Mouse (Mus musculus) bone marrow macrophage, adult 2 months (primary cell): ENCODE measurements at regions not wholly inside any gene's neighbourhood (a gene's known extent, or its start where the extent isn't known, plus 50 kb on each side); places are given as distances from the start of the nearest gene placed in this dataset.

Source experiments
- H3K27ac ChIP-seq: 2 replicates; pipeline ENCODE4 v1.5.1; 2012; ENCODE audit warnings: low read depth, low read length; ENCODE audit not compliant: insufficient read depth
- H3K4me1 ChIP-seq: 2 replicates; pipeline ENCODE4 v1.6.1; 2012; ENCODE audit warnings: low read length; ENCODE audit not compliant: control insufficient read depth, insufficient read depth
- H3K4me3 ChIP-seq: 2 replicates; pipeline ENCODE4 v1.5.1; 2012; ENCODE audit warnings: mild to moderate bottlenecking, low read length, moderate library complexity; ENCODE audit not compliant: insufficient read depth
- CTCF ChIP-seq: IDR thresholded peaks from 2 replicates; pipeline ENCODE4 v1.5.1; 2012; ENCODE audit warnings: low read depth, mild to moderate bottlenecking, low read length, moderate library complexity
- POLR2A ChIP-seq: IDR thresholded peaks from 2 replicates; pipeline ENCODE4 v1.6.1; 2012; ENCODE audit warnings: mild to moderate bottlenecking, low read depth, low read length, borderline replicate concordance

DNA sequence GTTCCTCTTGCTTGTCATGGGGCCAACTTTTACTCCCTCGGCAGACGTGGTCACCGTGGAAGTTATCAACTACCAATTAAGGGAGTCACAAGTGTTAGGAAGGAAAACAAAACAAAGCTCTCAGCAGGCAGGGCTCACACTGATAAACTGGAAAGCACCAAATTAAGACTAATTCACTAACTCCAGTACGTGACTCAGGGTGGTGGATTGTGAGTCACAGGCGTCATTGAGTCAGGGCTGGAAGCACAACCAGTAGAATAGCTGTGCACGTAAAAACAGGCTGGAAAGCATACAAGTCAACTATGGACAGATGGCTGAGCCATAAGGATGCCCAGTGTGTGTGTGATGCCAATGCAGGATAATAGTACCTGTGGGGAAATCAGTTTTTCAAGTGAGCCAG lies 204.9 kb downstream of the Gja1 start:
- Histone ChIP-seq H3K4me3 (no peak overlapping the region), H3K4me1 (0 out of 2 replicates have a peak, but pooled peaks cover 7% of the 10 kb centered on the region), H3K27ac (no peak overlapping the region)
- TF ChIP-seq POLR2A (no peak), CTCF (no peak)

DNA sequence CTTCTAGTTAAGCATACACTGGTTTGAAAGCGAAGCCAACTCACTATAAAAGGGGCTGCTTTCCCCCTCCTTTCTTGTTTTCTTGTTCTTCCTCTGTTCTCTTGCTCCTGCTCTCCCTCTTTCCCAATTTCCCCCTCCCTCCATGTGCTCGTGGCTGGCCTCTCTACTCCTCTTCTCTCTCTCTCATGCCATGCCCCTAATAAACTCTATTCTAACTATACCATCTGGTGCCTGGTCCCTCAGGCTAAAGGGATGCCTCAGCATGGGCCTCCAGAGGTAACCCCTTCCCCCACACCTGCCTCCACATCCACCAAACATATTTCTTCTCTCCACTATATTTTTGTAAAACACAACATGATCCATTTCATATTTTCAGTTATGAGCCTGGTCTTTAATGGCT lies 210.1 kb downstream of the Gja1 start:
- Histone ChIP-seq H3K4me1 (0 out of 2 replicates have a peak, but pooled peaks cover 3% of the 10 kb centered on the region), H3K27ac (no peak overlapping the region), H3K4me3 (no peak overlapping the region)
- TF ChIP-seq CTCF (no peak), POLR2A (no peak)

DNA sequence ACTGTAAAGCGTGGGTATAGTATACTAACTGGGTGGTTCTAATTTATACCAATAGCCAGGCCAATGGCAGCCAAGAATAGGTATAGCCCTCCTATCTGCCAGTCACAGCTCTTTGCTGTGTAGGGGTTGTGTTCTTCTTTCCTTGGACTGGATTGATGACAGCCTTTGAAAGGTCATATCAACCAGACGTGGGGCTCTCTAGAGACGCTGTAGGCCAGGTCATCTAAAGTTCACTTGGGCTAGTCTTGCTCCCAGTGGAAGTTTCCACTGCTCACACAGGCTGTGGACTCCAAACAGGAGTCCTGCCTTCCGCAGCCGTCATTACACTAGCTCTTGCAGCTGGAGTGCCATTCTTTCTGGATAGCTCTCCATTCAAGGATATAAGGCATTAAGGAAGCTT lies 220.3 kb downstream of the Gja1 start:
- peak overlapping the region; percentile 53; the same call in 1 of the 2 replicates for H3K27ac ChIP-seq
- no peak overlapping the region for H3K4me3 ChIP-seq
- H3K4me1 ChIP-seq: peaks cover 16% of the 10 kb centered on the region
- TF ChIP-seq CTCF: no peak
- no peak for TF ChIP-seq POLR2A

DNA sequence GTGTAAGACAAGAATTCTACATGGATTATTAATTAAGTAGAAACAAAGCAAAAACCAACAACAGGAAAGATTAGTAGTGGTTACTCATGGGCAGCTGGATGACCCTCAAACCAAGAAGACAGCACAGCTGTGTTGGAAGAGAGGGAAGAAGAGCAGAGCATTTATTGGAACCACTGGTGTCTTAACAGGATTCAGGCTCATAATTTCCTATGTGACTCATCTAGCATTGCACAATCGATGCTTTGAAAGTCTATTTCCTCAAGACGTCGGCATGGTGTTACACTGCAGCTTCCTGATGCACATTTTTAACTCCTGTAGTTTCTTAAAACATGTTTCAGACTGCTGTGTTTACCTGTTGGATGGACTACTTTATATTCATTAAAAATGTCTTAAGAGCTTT lies 221.1 kb downstream of the Gja1 start:
- Histone ChIP-seq H3K27ac (peak overlapping the region; percentile 53), H3K4me3 (no peak overlapping the region), H3K4me1 (peaks cover 13% of the 10 kb centered on the region)
- no peak for TF ChIP-seq CTCF
- no peak for TF ChIP-seq POLR2A

DNA sequence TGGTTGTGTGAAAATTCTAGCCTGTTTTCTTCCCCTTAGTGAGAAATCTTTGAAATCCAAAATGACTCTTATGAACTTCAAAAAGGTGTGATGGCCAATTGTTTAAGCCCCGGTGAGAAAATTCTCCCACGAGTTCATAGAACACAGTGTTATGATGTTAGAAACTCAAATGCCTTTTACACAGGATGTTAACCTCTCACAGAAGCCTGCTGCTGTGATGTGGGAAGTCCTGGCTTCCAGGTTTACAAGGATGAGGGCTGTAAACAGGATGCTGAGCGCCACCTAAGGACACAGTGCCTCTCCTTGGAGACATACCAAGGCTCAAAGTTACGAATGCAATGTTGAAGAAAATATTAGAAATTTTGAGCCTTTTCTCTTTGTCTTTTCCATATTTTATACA lies 222.8 kb downstream of the Gja1 start:
- TF ChIP-seq CTCF (no peak), POLR2A (no peak)

DNA sequence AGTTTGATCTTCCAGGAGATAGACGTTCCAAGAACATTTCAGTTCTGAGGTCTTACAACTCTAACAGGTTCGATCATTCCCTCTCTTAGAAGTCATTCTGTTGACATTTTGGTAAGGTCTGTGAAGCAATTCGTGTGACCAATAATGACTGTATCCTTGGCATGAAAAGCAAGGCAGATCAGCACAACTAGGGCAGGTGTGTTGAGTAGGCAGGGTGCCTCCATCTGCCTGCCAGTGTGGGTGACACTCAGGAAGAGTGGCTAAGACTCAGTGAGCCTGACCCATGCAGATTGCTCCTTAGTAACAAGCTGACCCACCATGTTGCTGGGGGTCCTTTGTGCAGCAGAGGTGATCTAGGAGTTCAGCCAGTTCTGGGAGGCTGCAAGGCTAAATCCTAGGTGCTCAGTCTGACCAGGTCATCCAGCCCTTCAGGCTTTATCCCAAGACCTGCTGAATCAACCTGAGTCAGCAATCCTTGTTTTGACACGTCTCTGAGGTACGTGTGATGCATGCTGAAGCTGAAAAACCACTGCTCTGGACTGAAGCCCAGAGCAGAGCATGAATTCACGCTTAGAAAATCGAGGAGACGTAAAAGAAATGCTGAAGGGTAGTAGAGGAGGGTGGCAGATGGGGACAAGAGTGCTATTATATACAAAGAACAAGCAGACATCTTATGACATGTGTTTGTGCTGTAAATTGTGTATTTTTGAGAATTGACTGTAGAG lies 234.6 kb downstream of the Gja1 start:
- H3K27ac ChIP-seq: no peak overlapping the region
- H3K4me1 ChIP-seq: no peaks in the 10 kb centered on the region; the same call in 1 of the 2 replicates
- H3K4me3 ChIP-seq: no peak overlapping the region
- TF ChIP-seq POLR2A: no peak
- TF ChIP-seq CTCF: no peak

More for the DNA sequence above, 222.8 kb downstream of the Gja1 start:
- H3K4me3 ChIP-seq: no peak overlapping the region
- no peak overlapping the region for H3K27ac ChIP-seq
- H3K4me1 ChIP-seq: peaks cover 11% of the 10 kb centered on the region

DNA sequence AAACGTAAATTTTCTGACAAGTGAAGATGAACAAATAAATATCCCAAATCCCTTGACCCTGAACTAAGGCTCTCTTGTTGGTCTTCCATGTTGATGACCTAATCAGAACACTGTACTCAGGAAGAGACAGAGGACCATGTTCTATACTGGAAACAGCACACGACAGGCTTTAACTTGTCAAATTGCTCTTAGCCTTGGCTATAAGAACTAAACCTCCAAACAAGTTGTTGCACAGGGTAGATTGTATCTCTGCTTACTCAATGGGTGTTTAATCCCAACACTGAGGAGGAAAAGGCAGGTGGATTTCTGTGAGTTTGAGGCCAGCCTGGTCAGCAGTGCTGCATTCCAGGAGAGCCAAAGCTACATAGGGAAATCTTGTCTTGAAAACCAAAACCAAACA lies 265.5 kb downstream of the Gja1 start:
- H3K4me3 ChIP-seq: no peak overlapping the region
- H3K4me1 ChIP-seq: no peaks in the 10 kb centered on the region
- H3K27ac ChIP-seq: no peak overlapping the region
- no peak for TF ChIP-seq CTCF
- no peak for TF ChIP-seq POLR2A

DNA sequence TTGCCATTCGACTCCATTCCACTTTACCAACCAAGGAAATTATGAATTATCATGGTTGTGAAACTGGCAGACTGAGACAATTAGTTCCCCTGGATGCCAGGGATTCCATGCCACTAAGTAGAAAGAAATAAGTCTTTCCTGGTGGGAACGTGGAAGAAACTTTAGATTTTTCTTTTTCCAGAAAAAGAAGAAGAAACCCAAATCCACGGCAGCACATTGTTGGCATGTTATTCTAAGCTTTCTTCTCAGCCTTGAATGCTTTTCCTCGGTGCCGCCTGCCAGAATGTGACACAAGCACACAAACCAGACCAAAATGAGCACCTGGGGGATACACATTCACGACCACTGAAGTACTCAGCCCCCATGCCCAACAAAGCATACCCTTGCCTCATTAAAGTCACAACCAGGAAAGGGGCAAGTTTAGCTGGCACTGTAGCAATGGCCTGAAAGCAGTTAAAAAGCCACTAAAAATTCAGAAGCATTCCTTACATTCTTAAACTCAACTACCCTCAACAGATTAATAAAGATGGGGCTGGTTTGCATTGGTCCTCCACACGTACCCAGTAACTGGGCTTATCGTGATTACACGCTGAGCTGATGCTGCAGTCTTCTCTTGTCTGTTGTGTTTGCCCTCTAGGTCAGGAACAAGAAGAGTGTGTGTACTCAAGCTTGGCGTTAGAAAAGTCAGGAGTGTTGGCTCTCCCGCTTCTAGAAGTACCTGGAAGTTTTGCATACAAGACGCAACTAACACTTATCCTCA lies 266.4 kb downstream of the Gja1 start:
- TF ChIP-seq CTCF (no peak), POLR2A (no peak)
- Histone ChIP-seq H3K27ac (no peak overlapping the region), H3K4me1 (no peaks in the 10 kb centered on the region), H3K4me3 (no peak overlapping the region)

DNA sequence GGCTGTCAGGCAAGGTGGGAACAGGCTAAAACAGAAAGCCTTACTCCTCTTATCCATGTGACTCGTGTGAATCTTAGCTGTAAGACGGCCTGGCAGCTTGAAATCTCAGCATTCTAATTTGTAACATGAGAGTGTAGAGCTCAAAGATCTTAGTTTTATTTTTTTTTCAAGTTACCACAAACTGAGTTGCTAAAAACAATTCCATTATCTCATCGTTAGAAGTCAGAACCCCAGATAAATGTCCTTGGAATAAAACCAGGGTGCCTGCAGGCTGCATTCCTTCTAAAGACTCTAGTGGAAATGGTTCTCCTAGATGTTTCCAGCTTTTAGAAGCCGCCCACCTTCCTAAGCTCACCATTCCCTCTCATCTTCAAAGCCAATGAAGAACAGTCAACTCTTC lies 283.4 kb downstream of the Gja1 start:
- no peak overlapping the region for H3K27ac ChIP-seq
- no peak for TF ChIP-seq CTCF
- TF ChIP-seq POLR2A: no peak
- no peak overlapping the region for H3K4me3 ChIP-seq
- H3K4me1 ChIP-seq: no peaks in the 10 kb centered on the region

DNA sequence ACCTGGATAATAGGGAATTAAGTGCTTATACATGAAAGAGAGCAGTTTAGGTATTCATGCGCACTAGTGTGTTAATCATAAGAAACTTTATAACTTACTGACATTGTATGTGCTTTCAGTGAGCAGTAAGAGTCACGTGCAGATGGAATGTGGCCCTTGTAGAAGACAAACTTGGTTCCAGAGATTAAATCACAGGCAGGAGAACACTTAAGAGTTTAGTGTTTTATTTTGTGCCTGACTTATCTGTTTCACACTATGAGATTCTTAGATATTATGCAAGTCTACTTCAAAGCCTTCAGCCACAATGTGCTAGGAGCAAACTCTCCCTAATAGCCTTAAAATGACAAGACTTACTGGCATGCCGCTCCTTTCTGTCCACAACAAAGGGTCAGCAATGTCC lies 296.8 kb downstream of the Gja1 start:
- Histone ChIP-seq H3K4me3 (no peak overlapping the region), H3K27ac (no peak overlapping the region), H3K4me1 (no peaks in the 10 kb centered on the region)
- no peak for TF ChIP-seq CTCF
- TF ChIP-seq POLR2A: no peak
